Mouse (Mus musculus): ENCODE data around the gene Fubp1. TPM values are rescaled to one million over a fixed set of nuclear protein-coding genes. Genes with fewer than 3 reads are reported as not detected.

The Fubp1 gene
- total and polyA plus RNA-seq, 3 experiments = 214 to 333 (median 224) TPM

DNA sequence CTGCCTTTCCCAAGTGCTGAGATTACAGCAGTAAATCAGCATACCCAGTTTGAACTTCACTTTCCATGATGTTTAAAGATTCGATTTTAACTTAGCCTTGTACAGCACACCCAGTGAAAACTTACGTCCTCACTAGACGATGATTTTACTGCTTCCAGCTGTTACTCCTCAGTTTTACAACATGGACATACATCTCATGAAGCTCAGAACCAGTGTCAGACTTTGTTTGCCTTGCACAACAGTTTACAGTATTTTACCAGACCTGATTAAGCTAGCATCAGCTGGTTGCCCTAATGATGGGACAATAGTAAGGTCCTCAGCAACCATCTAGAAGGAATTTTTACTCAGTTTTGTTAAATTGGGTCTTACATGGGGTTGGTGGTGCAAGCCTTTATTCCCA lies 30.9 kb downstream of the Fubp1 start:
- dilution Hi-C loops (cut with MboI; ENCODE audit: extremely low pct_ligation_motif_present, extremely low pct_unique_long_range_greater_than_20kb, low sequenced_read_pairs) (no loop called here), in situ Hi-C loops (cut with MboI; ENCODE audit: low pct_ligation_motif_present, low pct_unique_long_range_greater_than_20kb, low sequenced_read_pairs) (no loop called here)
- TF ChIP-seq POLR2A (IDR thresholded peaks at IDR 0.05; ENCODE audit: low read depth, low read length) = peak; percentile 37; the same call in 1 of the 2 replicates
- no peak for TF ChIP-seq KAT2A (IDR thresholded peaks at IDR 0.05; ENCODE audit: insufficient replicate concordance, low read length)
- no peak for TF ChIP-seq ZMIZ1 (IDR thresholded peaks at IDR 0.05; ENCODE audit: low read depth, low read length)
- Histone ChIP-seq H3K36me3 (replicated peaks in 1 of 2; ENCODE audit: control insufficient read depth in 1 of 2, insufficient read depth in 1 of 2, low read length in 1 of 2) (peaks cover 24 to 63% of the 10 kb centered on the region in 2 experiments), H3K4me3 (replicated peaks in 1 of 3; ENCODE audit: low read depth in 2 of 3, low read length in 2 of 3, poor library complexity in 1 of 3) (no peak overlapping the region), H3K4me1 (ENCODE audit: control insufficient read depth in 1 of 2, insufficient read depth in 2 of 2) (peaks cover 0 to 6% of the 10 kb centered on the region in 2 experiments; a peak in 1 of 4 replicates), H3K79me2 (replicated peaks; ENCODE audit: control insufficient read depth, extremely low read depth, insufficient read depth, poor library complexity, severe bottlenecking) (no peaks in the 10 kb centered on the region), H3K9me3 (replicated peaks; ENCODE audit: low read length) (no peaks in the 10 kb centered on the region), H3K27ac (ENCODE audit: insufficient read depth, low read depth) (no peak overlapping the region), H3K27me3 (replicated peaks) (no peaks in the 10 kb centered on the region), H3K9ac (ENCODE audit: insufficient read depth, low read depth) (no peak overlapping the region), H3K4me2 (ENCODE audit: insufficient read depth, low read depth, poor library complexity, severe bottlenecking) (no peak overlapping the region)
- no peak for DNase-seq (ENCODE audit: extremely low read depth)

DNA sequence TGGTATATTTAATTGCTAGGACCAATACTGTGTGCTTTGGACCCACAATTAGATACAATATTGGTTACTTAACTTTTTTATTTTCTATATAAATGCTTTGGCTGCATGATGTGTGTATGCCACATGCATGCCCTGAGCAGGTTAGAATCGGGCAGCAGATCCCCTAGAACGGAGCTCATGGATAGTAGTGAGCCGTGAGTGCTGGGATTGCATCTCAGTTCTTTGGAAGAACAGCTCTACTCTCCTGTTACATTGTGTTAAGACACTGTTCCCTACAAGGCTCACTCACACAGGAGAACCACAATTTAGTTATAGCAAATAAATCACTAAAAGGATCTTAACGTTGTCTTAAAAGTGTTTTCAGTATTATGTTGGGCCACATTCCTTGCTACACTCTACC lies 33.1 kb downstream of the Fubp1 start:
- no peaks in the 10 kb centered on the region for H3K27me3 ChIP-seq (replicated peaks)
- H3K79me2 ChIP-seq (replicated peaks; ENCODE audit: control insufficient read depth, extremely low read depth, insufficient read depth, poor library complexity, severe bottlenecking) = no peaks in the 10 kb centered on the region
- DNase-seq (ENCODE audit: extremely low read depth) = no peak
- no peak overlapping the region for H3K27ac ChIP-seq (ENCODE audit: insufficient read depth, low read depth)
- H3K9me3 ChIP-seq (replicated peaks; ENCODE audit: low read length) = no peaks in the 10 kb centered on the region
- H3K4me3 ChIP-seq (replicated peaks in 1 of 3; ENCODE audit: low read depth in 2 of 3, low read length in 2 of 3, poor library complexity in 1 of 3) = no peak overlapping the region
- in situ Hi-C loops (cut with MboI; ENCODE audit: low pct_ligation_motif_present, low pct_unique_long_range_greater_than_20kb, low sequenced_read_pairs) (no loop called here), dilution Hi-C loops (cut with MboI; ENCODE audit: extremely low pct_ligation_motif_present, extremely low pct_unique_long_range_greater_than_20kb, low sequenced_read_pairs) (no loop called here)
- H3K36me3 ChIP-seq (replicated peaks in 1 of 2; ENCODE audit: control insufficient read depth in 1 of 2, insufficient read depth in 1 of 2, low read length in 1 of 2) = peaks cover 15 to 56% of the 10 kb centered on the region in 2 experiments
- H3K4me2 ChIP-seq (ENCODE audit: insufficient read depth, low read depth, poor library complexity, severe bottlenecking) = no peak overlapping the region
- H3K4me1 ChIP-seq (ENCODE audit: control insufficient read depth in 1 of 2, insufficient read depth in 2 of 2) = peaks cover 0 to 7% of the 10 kb centered on the region in 2 experiments; a peak in 1 of 4 replicates
- no peak for TF ChIP-seq RAD21 (IDR thresholded peaks at IDR 0.05; ENCODE audit: low read depth, low read length)
- peak; percentile 84; the same call in 1 of the 2 replicates for TF ChIP-seq POLR2AphosphoS2 (IDR thresholded peaks at IDR 0.05; ENCODE audit: low read depth, low read length)
- peak; percentile 31; the same call in 1 of the 2 replicates for TF ChIP-seq POLR2A (IDR thresholded peaks at IDR 0.05; ENCODE audit: low read depth, low read length)
- no peak overlapping the region for H3K9ac ChIP-seq (ENCODE audit: insufficient read depth, low read depth)

DNA sequence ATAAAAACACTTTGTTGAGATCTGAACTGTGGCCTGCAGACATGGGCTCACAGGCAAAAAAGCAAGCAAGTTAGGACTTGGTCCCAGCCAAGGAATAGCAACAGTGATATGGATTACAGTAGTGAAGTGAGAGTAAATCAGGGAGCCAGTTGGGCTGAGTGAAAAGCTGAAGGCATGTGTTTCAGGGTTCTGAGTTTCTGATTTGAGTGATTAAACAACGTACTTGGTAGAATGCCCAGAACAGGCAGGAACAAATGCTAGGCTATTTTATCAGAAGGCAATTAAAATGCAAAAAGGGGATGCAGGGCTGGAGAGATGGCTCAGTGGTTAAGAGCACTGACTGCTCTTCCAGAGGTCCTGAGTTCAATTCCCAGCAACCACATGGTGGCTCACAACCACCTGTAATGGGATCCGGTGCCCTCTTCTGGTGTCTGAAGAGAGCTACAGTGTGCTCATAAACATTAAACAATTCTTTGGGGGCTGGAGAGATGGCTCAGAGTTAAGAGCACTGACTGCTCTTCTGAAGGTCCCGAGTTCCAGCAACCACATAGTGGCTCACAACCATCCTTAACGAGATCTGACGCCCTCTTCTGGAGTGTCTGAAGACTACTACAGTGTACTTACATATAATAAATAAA lies 35.2 kb downstream of the Fubp1 start:
- in situ Hi-C loops (cut with MboI; ENCODE audit: low pct_ligation_motif_present, low pct_unique_long_range_greater_than_20kb, low sequenced_read_pairs) = no loop called here

More for the DNA sequence above, 35.2 kb downstream of the Fubp1 start:
- Histone ChIP-seq H3K4me3 (replicated peaks in 1 of 3; ENCODE audit: low read depth in 2 of 3, low read length in 2 of 3, poor library complexity in 1 of 3) (no peak overlapping the region), H3K4me2 (ENCODE audit: insufficient read depth, low read depth, poor library complexity, severe bottlenecking) (no peak overlapping the region), H3K9me3 (replicated peaks; ENCODE audit: low read length) (no peaks in the 10 kb centered on the region), H3K4me1 (ENCODE audit: control insufficient read depth in 1 of 2, insufficient read depth in 2 of 2) (peaks cover 0 to 5% of the 10 kb centered on the region in 2 experiments; a peak in 1 of 4 replicates), H3K9ac (ENCODE audit: insufficient read depth, low read depth) (no peak overlapping the region), H3K27ac (ENCODE audit: insufficient read depth, low read depth) (no peak overlapping the region), H3K79me2 (replicated peaks; ENCODE audit: control insufficient read depth, extremely low read depth, insufficient read depth, poor library complexity, severe bottlenecking) (no peaks in the 10 kb centered on the region), H3K36me3 (replicated peaks in 1 of 2; ENCODE audit: control insufficient read depth in 1 of 2, insufficient read depth in 1 of 2, low read length in 1 of 2) (peaks cover 5 to 37% of the 10 kb centered on the region in 2 experiments), H3K27me3 (replicated peaks) (no peaks in the 10 kb centered on the region)
- no peak for DNase-seq (ENCODE audit: extremely low read depth)
- TF ChIP-seq CTCF (conservative IDR thresholded peaks at IDR 0.05 in 1 of 2, IDR thresholded peaks at IDR 0.05 in 1 of 2; ENCODE audit: low read depth in 2 of 2, low read length in 2 of 2) (peak in 1 of 2 experiments; percentile 41; a peak in 2 of 4 replicates), MAX (IDR thresholded peaks at IDR 0.05; ENCODE audit: low read length) (no peak), POLR2A (IDR thresholded peaks at IDR 0.05; ENCODE audit: low read depth, low read length) (peak; percentile 34; the same call in 1 of the 2 replicates)
- dilution Hi-C loops (cut with MboI; ENCODE audit: extremely low pct_ligation_motif_present, extremely low pct_unique_long_range_greater_than_20kb, low sequenced_read_pairs) = no loop called here

All from CH12.LX (cell line).